Mouse (Mus musculus) embryonic facial prominence, embryonic 14.5 days (tissue): Measurements from ENCODE around the gene Mospd3. TPM values are rescaled to one million over a fixed set of nuclear protein-coding genes. Genes with fewer than 3 reads are reported as not detected.

Source experiments
- ATAC-seq: fragments of 200-750 bp; cut with Nextera tagmentation; 2 replicates; pipeline ENCODE4 v1.8.0; 2017; ENCODE audit warnings: low read depth, moderate number of reproducible peaks, moderate TSS enrichment
- DNase-seq: peaks from one replicate; pipeline ENCODE4 v3.0.0-alpha.2; 2015; ENCODE audit warnings: low spot score
- H3K27ac ChIP-seq: fragments of 300-500 bp; sonication (generic); replicated peaks from 2 replicates; pipeline ENCODE4 v1.5.1; 2014; ENCODE audit warnings: low read depth, mild to moderate bottlenecking, low read length, moderate library complexity
- H3K27me3 ChIP-seq: fragments of 300-500 bp; sonication (generic); replicated peaks from 2 replicates; pipeline ENCODE4 v1.6.1; 2014; ENCODE audit warnings: low read length; ENCODE audit not compliant: control insufficient read depth, insufficient read depth
- H3K36me3 ChIP-seq: fragments of 300-500 bp; sonication (generic); 2 replicates; pipeline ENCODE4 v1.6.1; 2014; ENCODE audit warnings: low read length, mixed read lengths; ENCODE audit not compliant: control insufficient read depth, insufficient read depth
- H3K4me1 ChIP-seq: fragments of 300-500 bp; sonication (generic); 2 replicates; pipeline ENCODE4 v1.6.1; 2014; ENCODE audit warnings: antibody characterized with exemption, low read length; ENCODE audit not compliant: control insufficient read depth, insufficient read depth
- H3K4me2 ChIP-seq: fragments of 300-500 bp; sonication (generic); 2 replicates; pipeline ENCODE4 v1.6.1; 2014; ENCODE audit warnings: low read depth, mild to moderate bottlenecking, low read length, moderate library complexity, mixed read lengths
- H3K4me3 ChIP-seq: fragments of 300-500 bp; sonication (generic); 2 replicates; pipeline ENCODE4 v1.5.1; 2014; ENCODE audit warnings: low read depth, mild to moderate bottlenecking, low read length
- H3K9ac ChIP-seq: fragments of 300-500 bp; sonication (generic); 2 replicates; pipeline ENCODE4 v1.6.1; 2014; ENCODE audit warnings: low read depth, mild to moderate bottlenecking, low read length, moderate library complexity, mixed read lengths
- H3K9me3 ChIP-seq: fragments of 300-500 bp; sonication (generic); 2 replicates; pipeline ENCODE4 v1.6.1; 2016; ENCODE audit warnings: low read length; ENCODE audit not compliant: control insufficient read depth
- WGBS: fragments of 180-500 bp; shearing (Covaris S2); extraction: QIAGEN DNeasy Blood & Tissue Kit; methylation state at CpG from one replicate; pipeline ENCODE4 v1.1.7; 2014; 5-methylcytosine and 5-hydroxymethylcytosine counted together
- polyA plus RNA-seq: library from polyadenylated mRNA; unstranded; fragments of >200 nt; fragmentation: Nextera tagmentation; extraction: Ambion mirVana; gene quantifications from 2 replicates; pipeline ENCODE4 v1.2.1, GENCODE M21; 2014

Gene Mospd3
- 43.0 and 45.6 TPM in 2 replicates for polyA plus RNA-seq

GRCm38 (mm10) chr5:137600619-137601364, at the start of gene Mospd3:
Gene Mospd3 (minus strand): TSS chr5:137601058.
- peak within 1 kb of the TSS; percentile 96 for H3K4me2 ChIP-seq
- ATAC-seq (peak; percentile 96), DNase-seq (peak; percentile 100)
- H3K4me1 ChIP-seq = peaks cover 17% of the 10 kb centered on the region; the same call in 1 of the 2 replicates
- peak within 1 kb of the TSS; percentile 69 for H3K4me3 ChIP-seq
- no peaks in the 10 kb centered on the region for H3K9me3 ChIP-seq
- H3K36me3 ChIP-seq = peaks cover 35% of the 10 kb centered on the region; the same call in 1 of the 2 replicates
- WGBS = 0% methylated on average over 36 of the region's 41 CpGs
- peak within 1 kb of the TSS; percentile 88 for H3K27ac ChIP-seq
- peak within 1 kb of the TSS; percentile 85 for H3K9ac ChIP-seq
- no peaks in the 10 kb centered on the region for H3K27me3 ChIP-seq

- Histone ChIP-seq H3K9ac (no peak overlapping the region; the same call in 1 of the 2 replicates), H3K27me3 (peaks cover 16% of the 10 kb centered on the region), H3K36me3 (peaks cover 4% of the 10 kb centered on the region; the same call in 1 of the 2 replicates), H3K9me3 (no peaks in the 10 kb centered on the region), H3K4me2 (no peak overlapping the region), H3K4me3 (0 out of 2 replicates have a peak overlapping the region, but pooled peaks have one; percentile 1), H3K27ac (no peak overlapping the region), H3K4me1 (peaks cover 15% of the 10 kb centered on the region)
- ATAC-seq = peak; percentile 13; the same call in 1 of the 2 replicates
- WGBS = 17% methylated on average over 18 of the region's 18 CpGs
- DNase-seq = peak; percentile 43
Observed at GRCm38 (mm10) chr5:137649669-137650571, 49.1 kb upstream of the Mospd3 start.

GRCm38 (mm10) chr5:137649251-137649650, 48.4 kb upstream of the Mospd3 start:
- Histone ChIP-seq H3K36me3 (peaks cover 4% of the 10 kb centered on the region; the same call in 1 of the 2 replicates), H3K9ac (no peak overlapping the region), H3K27ac (no peak overlapping the region), H3K4me1 (peaks cover 15% of the 10 kb centered on the region), H3K4me3 (no peak overlapping the region), H3K4me2 (no peak overlapping the region), H3K9me3 (no peaks in the 10 kb centered on the region), H3K27me3 (peaks cover 23% of the 10 kb centered on the region)
- no peak for ATAC-seq
- 33% methylated on average over 4 of the region's 4 CpGs for WGBS
- DNase-seq = no peak

- no peak overlapping the region for H3K9ac ChIP-seq
- ATAC-seq = peak; percentile 32; the same call in 1 of the 2 replicates
- H3K4me2 ChIP-seq = no peak overlapping the region
- H3K27me3 ChIP-seq = peaks cover 29% of the 10 kb centered on the region
- H3K4me3 ChIP-seq = no peak overlapping the region
- H3K9me3 ChIP-seq = no peaks in the 10 kb centered on the region
- peak; percentile 39 for DNase-seq
- WGBS = 39% methylated on average over 9 of the region's 9 CpGs
- H3K27ac ChIP-seq = no peak overlapping the region
- peaks cover 4% of the 10 kb centered on the region; the same call in 1 of the 2 replicates for H3K36me3 ChIP-seq
- H3K4me1 ChIP-seq = peaks cover 15% of the 10 kb centered on the region
Observed at GRCm38 (mm10) chr5:137647827-137648601, 47.2 kb upstream of the Mospd3 start.

- Histone ChIP-seq H3K4me1 (peaks cover 15% of the 10 kb centered on the region), H3K27ac (no peak within 1 kb of the TSS), H3K9me3 (no peaks in the 10 kb centered on the region), H3K4me3 (peak within 1 kb of the TSS; percentile 32), H3K27me3 (peaks cover 29% of the 10 kb centered on the region), H3K36me3 (peaks cover 19% of the 10 kb centered on the region), H3K4me2 (peak within 1 kb of the TSS; percentile 54), H3K9ac (0 out of 2 replicates have a peak within 1 kb of the TSS, but pooled peaks have one; percentile 38)
- WGBS = 13% methylated on average over 11 of the region's 11 CpGs
- no peak for DNase-seq
- ATAC-seq = no peak
Observed at GRCm38 (mm10) chr5:137645652-137646091, 44.8 kb upstream of the Mospd3 start, which contains the start of gene Irs3. Gene Irs3 (minus strand): TSS chr5:137645714.

GRCm38 (mm10) chr5:137645091-137645651, 44.3 kb upstream of the Mospd3 start:
- no peak overlapping the region for H3K27ac ChIP-seq
- H3K27me3 ChIP-seq = peaks cover 29% of the 10 kb centered on the region
- H3K9ac ChIP-seq = 0 out of 2 replicates have a peak overlapping the region, but pooled peaks have one; percentile 38
- ATAC-seq (no peak), DNase-seq (no peak)
- peaks cover 14% of the 10 kb centered on the region for H3K4me1 ChIP-seq
- peak overlapping the region; percentile 32 for H3K4me3 ChIP-seq
- H3K9me3 ChIP-seq = no peaks in the 10 kb centered on the region
- peak overlapping the region; percentile 54 for H3K4me2 ChIP-seq
- H3K36me3 ChIP-seq = peaks cover 24% of the 10 kb centered on the region
- 4% methylated on average over 44 of the region's 44 CpGs for WGBS

GRCm38 (mm10) chr5:137644484-137644883, 43.6 kb upstream of the Mospd3 start:
- Histone ChIP-seq H3K27me3 (peaks cover 29% of the 10 kb centered on the region), H3K9me3 (no peaks in the 10 kb centered on the region), H3K4me1 (peaks cover 7% of the 10 kb centered on the region), H3K9ac (no peak overlapping the region), H3K36me3 (peaks cover 31% of the 10 kb centered on the region), H3K27ac (no peak overlapping the region), H3K4me2 (no peak overlapping the region), H3K4me3 (no peak overlapping the region)
- 47% methylated on average over 19 of the region's 19 CpGs for WGBS
- DNase-seq (no peak), ATAC-seq (no peak)
